Mouse (Mus musculus): ENCODE data around the gene Gm11172.
"Not testable (repeated sequence)": the region's sequence is repeated elsewhere in the genome, so short reads cannot be mapped to it uniquely, and the experiment has no call there.

Gm11172 gene

DNA sequence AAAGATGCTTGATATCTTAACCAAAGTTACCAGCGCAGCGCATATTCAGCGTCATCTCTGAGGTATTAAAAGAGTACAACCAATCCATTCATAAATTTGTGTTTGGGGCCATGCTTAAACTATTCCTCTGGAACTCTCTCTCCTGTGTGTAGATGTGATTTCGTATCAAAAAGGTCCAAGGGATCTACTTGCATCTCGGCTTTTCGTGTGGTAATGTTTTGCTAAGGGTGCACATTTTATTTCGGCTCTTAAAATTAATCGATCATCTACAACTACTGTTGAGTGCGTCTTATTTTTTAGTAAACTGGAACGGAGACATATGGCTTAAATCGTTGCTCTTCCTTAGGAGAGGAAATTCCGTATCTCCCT is 21.8 kb downstream of the Gm11172 start:
- DNase-seq (ENCODE audit: low read depth) = no peak

DNA sequence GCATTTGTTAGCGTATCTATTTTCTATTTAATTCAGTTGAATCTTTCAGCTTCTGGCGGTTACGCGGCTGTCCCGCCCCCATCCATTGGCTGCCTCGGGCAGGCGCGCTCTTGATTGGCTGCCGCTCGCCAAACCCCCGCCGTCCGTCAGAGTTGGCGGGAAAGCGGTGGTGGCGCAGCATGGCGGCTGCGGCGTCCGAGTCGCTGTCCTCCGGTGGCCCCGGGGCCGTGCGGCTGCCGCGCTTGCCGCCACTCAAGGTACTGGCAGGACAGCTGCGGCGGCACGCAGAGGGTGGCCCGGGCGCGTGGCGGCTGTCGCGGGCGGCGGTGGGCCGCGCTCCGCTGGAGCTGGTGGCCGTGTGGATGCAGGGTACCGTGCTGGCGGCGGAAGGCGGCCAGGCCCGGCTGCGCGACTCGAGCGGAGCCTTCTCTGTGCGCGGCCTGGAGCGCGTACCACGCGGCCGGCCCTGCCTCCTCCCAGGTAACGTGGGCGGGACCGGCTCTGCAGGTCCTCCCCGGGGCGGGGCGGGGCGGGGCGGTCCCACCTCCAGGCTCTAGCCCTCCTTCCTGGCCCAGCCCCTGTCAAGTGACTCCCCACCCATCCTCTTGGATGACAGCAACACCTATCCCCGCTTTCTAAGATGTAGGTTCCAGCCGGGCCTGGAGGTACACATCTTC is 22.3 kb downstream of the Gm11172 start, which contains the start of gene Rmi2:
Gene Rmi2 (plus strand): TSS at position 149 of the 677 bp plus-strand sequence.
- DNase-seq (ENCODE audit: low read depth) = peak; percentile 91

DNA sequence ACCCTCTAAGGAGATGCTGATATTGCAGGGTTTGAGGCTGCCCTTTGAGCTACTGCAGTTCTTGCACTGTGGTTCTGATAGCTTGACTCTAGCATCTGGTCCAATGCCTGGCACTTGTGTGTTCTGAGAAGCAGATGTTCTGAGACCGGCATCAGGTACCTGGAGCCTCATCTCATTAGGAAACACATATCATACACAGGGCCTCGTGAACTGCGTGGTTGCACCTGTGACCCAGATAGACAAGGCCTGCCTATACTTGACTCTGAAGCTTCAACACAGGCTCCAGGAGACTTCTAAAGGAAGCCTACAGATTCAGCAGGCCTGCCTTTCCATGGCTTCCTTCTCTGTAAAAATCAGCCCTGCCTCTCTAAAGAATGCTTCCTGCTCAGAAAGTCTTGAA is 23.7 kb downstream of the Gm11172 start:
- no peak for DNase-seq (ENCODE audit: low read depth)

DNA sequence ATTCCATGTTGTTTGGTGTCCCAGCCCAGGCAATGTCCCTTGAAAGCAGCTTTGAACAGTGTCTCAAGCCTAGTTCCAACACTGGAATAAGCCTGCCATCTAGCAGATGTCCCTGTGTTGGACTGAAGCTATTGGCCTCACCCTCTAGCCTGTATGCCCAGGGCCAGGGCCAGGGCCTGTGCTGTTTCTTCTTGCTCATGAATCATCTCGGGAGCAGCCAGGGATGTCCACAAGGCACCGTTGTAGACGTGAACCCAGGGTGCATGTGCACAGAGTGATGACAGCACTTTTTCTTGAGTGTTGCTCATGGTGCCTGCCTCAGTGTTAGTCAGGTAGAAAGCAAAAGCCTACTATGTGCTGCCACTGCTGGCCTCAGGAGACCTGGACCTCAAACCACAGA is 24.5 kb downstream of the Gm11172 start:
- DNase-seq (ENCODE audit: low read depth) = no peak

DNA sequence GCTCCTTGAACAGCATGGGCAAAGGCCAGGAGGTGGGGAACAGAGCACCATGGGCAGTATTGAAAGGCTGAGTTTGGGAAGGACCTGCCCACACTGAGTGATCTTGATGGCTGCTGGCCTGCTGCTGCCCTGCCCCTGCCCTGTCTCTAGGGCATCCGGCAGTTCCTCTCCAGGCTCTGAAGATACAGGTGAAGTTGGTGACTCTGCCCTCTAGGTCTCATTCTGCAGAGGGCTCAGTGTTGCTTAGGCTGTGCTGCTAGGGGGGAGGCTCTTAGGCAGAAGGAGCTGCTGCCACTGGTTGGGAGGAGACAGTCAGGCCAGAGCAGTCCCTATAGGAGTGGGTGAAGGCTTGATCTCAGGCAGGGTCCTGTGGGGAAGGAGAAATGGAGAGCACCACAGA is 25.2 kb downstream of the Gm11172 start:
- DNase-seq (ENCODE audit: low read depth) = no peak

DNA sequence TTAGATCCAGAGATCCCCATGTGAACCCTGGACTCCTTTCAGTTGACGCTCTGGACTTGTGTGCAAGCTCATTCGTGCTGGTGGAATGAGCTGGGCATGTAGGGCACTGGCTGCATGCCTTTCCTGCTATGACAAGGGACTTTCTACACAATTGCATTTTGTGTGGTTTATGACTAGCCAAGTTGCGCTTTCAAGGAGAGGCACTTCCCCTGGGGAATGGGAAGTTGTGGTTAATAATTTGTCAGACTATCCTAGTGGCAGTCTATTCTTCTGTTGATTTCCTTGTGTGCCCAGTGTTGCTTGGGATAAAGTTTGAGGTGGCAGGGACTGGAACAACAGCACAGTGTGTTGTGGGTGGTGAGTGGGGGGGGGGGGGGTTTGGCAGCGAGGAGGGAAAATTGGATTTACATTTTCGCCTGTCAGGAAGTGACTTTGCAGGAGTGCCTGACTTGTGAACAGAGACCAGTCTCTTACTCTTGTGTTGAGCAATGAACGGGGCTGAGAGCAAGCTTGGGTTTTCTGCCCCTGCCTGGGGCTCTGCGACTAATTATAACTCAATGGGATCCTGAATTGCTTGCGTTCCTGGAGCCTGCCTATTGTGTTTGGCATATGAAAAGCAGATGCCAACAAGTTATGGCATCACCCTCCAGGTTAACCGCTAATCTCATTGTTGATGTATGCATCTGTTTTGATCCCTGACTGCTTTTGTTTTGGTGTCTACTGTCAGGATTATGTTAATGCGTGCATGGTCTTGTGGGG is 26.0 kb downstream of the Gm11172 start:
- DNase-seq (ENCODE audit: low read depth) = peak; percentile 49

DNA sequence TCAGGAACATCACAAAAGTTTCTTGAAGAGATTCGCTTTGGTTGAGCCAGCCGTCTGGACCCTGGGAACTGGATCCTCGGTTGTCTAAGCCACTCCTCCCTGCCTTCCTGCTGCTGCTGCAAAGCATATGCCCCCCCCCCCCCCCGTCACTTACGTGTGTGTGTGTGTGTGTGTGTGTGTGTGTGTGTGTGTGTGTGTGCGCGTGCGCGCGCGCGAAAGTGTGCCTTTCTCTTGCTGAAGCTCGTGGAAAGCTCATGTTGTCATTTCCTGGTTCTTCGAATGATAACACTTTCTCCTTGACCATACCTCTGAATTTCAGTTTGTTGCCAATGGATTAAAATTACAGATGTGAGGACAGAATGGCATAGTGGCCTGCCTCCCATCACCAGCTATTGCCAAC is 27.3 kb downstream of the Gm11172 start:
- no peak for DNase-seq (ENCODE audit: low read depth)

DNA sequence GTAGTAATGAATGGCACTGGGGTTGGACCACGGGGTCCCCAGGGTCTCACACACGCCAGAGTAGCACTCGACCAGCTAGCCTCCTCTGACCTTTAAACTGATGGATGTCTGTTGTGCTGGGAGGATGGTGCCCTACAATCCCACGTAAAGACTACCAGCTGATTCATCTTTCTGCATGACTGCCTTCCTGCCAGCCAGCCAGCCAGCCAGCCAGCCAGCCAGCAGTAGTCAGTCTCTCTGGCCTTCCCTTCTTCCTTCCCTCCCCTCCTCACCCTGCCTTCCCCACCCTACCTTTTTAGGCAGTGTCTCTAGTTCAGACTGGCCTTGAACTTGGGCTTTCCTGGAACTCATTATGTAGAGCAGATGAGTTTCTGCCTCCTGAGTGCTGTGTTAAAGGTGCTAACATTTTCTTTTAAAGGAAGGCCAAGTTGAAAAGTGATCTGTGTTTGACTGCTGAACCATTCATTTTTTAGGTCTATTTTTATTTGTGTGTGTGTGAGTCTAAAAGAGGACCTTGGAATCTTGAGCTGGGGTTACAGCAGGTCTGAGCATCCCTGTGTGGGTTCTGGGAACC is 29.7 kb downstream of the Gm11172 start:
- peak; percentile 49 for DNase-seq (ENCODE audit: low read depth)

DNA sequence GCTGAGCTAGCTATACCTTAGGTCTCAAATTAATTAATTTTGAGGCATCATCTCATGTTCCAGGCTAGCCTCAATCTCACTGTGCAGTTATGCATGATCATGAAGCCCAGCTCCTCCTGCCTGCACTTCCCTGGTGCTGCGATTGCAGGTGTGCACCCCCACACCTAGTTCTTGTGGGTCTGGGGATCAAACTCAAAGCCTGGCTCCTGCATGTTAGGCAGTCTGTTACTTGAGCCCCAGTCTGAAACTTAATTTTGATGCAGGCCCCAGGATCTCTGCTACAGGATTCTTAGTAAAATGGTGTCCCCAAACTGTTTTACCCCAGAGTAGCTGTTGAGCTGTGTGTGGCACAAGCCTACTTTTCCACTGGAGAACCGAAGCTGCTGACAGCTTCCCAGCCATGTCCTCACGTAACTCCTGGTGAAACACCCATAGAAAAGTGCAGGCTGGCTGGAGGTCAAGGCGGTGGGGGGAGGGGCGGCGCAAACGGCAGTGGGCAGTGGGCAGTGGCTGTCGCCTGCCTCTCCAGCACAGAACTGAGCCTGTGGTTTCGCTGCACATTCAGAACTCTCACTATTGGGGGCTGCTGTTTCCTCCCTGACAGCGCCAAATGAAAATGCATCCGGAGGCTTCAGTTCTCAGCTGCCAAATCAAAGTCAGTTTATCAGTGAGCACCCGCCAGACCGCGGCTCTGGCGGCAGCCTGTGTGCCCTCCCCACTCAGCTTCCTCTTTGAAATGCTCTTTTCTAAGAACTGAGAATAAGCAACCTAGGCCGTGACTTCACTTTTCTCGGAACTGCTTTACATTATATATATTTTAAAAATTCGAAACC is 31.0 kb downstream of the Gm11172 start:
- peak; percentile 62 for DNase-seq (ENCODE audit: low read depth)

DNA sequence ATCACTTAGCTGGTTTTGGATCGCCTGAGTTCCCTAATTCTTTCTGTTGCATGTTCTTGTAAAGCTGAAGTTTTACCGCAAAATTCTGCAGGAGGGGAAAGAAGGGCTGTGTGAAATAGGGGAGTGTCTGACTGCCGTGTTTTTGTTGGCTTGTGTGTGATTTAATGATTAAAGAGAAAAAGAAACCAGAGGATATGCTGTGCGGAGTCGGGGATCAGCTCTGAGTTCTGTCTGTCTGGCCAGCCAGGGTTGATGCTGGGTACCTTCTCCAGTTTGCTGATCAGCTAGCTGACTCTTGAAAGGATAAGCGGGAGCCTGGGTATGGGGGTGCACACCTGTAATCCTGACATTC is 31.6 kb downstream of the Gm11172 start:
- peak; percentile 40 for DNase-seq (ENCODE audit: low read depth)

DNA sequence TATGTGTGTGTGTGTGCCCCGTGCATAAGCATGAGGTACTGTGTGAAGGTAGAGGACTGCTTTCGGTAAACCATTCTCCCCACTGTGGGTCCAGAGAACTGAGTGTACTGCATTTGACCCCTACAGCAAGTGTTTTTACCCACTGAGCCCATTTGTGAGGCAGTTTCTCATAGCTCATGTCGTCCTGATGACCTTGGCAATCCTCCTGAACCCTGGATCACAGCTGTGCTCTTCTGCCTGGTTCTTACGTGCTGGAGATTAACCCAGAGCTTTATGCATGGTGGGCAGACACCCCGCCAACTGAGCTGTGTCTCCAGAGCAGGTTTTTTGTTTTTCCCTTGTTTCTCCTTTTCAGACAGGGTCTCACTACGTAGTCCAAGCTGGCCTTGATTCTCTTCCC is 33.2 kb downstream of the Gm11172 start:
- DNase-seq (ENCODE audit: low read depth) = no peak

DNA sequence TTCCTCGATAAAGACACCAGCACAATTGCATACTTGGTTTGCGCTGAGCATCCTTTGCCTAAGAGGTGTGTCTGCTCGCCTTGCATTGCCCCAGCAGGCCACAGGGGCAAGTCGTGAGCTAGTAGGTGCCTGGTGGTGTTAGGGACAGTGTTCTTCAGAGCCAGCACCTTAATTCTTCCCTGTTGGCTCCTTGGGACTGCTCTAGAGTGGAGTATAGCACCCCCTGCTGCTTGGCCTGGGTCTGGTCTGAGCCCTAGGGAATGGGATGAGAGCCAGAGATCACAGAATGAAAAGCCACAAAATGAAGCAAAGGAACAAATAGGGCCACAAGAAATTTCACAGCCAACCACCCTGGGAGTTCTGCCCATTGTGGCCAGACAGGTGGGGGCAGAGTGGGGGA is 33.8 kb downstream of the Gm11172 start:
- peak; percentile 81 for DNase-seq (ENCODE audit: low read depth)

DNA sequence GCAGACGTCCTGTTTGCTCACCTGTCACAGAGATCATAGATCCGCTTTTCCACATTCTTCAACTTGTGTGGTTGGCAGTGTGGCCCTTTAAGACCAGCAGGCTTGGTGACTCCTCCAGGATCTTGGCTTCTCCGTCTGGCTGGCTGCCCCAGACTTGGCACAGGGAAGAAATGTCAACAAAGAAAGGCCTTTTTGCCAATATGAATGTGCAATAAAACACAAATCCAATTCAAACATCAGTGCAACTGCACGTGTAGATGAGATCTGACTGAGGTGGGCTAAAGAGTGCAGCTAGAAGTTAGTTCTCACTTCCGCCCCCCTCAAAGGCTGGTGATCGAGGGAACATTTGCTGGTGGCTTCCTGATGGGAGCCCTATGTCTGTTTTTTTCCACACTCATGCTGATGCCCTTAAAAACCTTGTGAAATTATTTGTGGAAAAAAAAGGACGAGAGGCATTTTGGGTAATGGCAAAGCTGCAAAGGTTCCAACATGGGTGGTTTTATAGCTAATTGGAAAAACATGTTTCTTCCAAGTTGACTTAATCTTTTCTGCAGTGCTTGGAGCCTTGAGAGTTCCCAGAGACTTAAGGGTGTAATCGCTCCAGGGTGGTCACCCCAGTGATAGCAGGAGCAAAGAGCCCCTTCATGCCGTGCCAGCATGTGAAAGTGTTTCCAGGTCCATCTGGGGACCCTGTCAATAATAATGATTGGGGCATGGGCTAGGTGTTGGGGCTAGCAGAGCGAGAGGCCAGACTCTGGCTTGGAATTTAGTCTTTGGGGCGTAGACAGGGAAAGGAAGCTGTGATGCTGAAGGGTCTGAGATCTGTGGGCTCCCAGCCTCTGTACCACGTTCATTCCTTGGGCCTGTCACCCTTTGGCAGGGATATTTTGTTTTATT is 37.5 kb downstream of the Gm11172 start:
- DNase-seq (ENCODE audit: low read depth) = peak; percentile 91

DNA sequence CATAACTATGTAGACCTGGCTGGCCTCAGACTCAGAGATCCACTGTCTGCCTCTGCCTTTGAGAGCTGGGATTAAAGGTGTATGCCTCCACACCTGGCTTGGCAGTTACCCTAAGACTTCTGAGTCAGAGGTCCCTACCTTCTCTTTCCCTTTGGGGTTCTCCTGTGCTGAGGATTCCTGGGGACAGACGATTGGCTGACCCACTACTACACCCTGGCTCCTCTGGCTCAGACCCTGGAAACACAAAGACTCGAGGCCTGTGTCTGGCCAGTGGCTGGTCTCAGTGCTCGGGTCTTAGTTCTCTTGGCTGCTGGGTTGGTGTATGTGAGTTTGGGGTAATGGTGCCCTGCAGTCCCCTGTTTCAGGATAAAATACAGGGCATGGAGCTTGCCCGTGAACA is 38.2 kb downstream of the Gm11172 start:
- DNase-seq (ENCODE audit: low read depth) = no peak

DNA sequence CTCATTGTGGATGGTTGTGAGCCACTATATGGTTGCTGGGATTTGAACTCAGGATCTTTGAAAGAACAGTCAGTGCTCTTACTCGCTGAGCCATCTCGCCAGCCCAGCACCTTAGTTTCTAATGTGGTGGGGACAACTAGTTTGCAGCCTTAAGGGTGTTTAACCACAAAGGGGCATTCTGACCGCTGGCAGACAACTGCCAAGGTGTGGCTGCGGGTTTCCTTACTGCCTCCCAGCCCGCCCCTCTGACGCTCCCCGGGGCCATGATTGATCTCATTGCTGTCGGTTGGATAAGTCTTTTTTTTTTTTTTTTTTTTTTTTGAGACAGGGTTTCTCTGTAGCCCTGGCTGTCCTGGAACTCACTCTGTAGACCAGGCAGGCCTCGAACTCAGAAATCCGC is 39.5 kb downstream of the Gm11172 start:
- DNase-seq (ENCODE audit: low read depth) = not testable (repeated sequence)

DNA sequence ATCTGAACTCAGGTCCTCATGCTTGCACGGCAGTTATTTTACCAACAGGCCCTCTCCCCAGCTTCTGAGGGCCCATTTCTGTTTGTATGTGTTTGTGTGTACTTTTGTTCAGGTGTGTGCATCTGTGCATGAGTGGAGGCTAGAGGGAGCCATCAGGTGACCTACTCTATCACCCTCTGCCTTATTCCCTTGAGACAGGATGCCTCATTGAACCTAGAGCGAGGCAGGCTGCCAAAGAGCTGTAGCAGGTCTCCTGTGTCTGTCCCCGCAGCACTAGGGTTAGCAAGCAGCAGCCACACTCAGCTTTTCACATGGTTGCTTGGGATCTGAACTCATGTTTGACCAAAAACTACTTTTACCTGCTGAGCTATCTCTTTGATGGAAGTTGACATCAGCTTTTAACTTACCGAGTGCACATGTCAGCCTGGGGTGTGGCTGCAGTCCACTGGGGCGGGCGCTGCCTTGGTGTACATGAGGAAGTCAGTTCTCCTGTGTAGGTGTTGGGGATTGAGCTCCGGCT is 47.1 kb downstream of the Gm11172 start:
- DNase-seq (ENCODE audit: low read depth) = no peak

DNA sequence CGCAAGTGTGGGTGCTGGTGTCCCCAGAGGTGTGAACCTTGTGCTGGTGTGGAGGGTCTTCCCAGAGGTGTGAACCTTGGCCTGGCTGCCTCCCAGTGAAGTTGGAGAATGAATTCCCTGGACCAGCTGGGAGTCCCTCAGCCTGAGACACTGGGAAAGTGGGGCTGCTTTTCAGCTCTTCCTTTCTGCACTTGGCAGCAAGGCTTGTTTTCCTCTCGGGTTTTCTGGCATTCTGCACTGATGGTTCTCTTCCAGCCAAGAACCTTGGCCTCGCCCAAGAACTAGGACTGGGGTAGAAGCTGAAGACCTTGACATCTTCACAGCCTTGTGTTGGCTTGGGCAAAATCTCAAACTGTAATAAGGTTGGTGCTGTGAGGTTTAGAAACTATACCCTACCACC is 48.7 kb downstream of the Gm11172 start:
- peak; percentile 69 for DNase-seq (ENCODE audit: low read depth)

All from NIH3T3 (cell line).